19 mouse cellular contexts compared by ENCODE assay signal in genomic region chr2:101266685-101267374, GRCm38 (mm10).
"Had no signal": no experiment of that assay in that cellular context is flagged by ENCODE, and none has a peak within 500 bp of the region (broad histone marks: within the 10 kb centered on the region; RNA-seq: fewer than 3 reads in every experiment).

No protein-coding gene starts in this region.

- H3K4me2 ChIP-seq: lung, embryonic 14.5 days; midbrain, embryonic 12.5 days; neural tube, embryonic 13.5 days; neural tube, embryonic 15.5 days had no signal

- H3K4me1 ChIP-seq: midbrain, embryonic 10.5 days; midbrain, embryonic 12.5 days; neural tube, embryonic 13.5 days; neural tube, embryonic 15.5 days had no signal

- H3K9ac ChIP-seq: lung, embryonic 14.5 days; midbrain, embryonic 12.5 days; neural tube, embryonic 13.5 days; neural tube, embryonic 15.5 days had no signal

- H3K27me3 ChIP-seq: midbrain, embryonic 12.5 days; neural tube, embryonic 13.5 days; neural tube, embryonic 15.5 days had no signal

- H3K36me3 ChIP-seq: midbrain, embryonic 10.5 days; midbrain, embryonic 12.5 days; neural tube, embryonic 13.5 days; neural tube, embryonic 15.5 days had no signal

- H3K27ac ChIP-seq: midbrain, embryonic 10.5 days; midbrain, embryonic 12.5 days; neural tube, embryonic 13.5 days; neural tube, embryonic 15.5 days had no signal

- ATAC-seq: midbrain, embryonic 16.5 days had no signal

- H3K4me3 ChIP-seq: midbrain, embryonic 10.5 days; midbrain, embryonic 12.5 days; myocyte; neural tube, embryonic 13.5 days; neural tube, embryonic 15.5 days had no signal

- H3K9me3 ChIP-seq: midbrain, embryonic 10.5 days; midbrain, embryonic 12.5 days; neural tube, embryonic 13.5 days; neural tube, embryonic 15.5 days had no signal

- DNase-seq: lung, adult 18-20 months; lung, embryonic 14.5 days; lung, postnatal 10 days; lung, postnatal 4 days; midbrain, embryonic 14.5 days; retina, postnatal 1 day; right cerebral cortex, adult 18-20 months; right cerebral cortex, postnatal 25 days; right cerebral cortex, postnatal 4 days; spleen, adult 18-20 months; thymus, adult 2 months; thymus, postnatal 25 days; thymus, postnatal 4 days had no signal
